Comparison of ENCODE assay signal across 1 mouse cellular context in the genomic region with DNA sequence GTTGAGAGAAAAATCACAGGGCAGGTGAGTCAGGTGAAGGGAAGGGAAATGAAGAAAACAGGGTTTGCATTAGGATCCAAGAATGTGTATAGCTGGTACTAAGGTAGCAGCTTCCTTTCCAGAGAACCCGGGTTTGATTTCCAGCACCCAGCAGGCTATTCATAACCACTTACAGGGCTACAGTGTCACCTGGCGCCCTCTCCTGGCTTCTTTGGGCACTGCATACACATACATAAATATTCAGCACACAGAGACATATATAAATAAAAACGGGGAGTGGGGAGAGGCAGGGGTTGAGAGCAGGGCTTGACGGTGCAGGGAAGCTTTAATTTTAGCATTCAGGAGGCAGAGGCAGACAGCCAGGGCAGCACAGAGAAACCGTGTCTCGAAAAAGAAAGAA.
TF ChIP-seq lines count a peak whose summit lies in the region.

No protein-coding gene starts in this region.

TF ChIP-seq in MEL, 35 proteins besides CTCF, POLR2A, EP300 and RAD21 (continued from another document):
- TF ChIP-seq E2F4 (IDR thresholded peaks at IDR 0.05; ENCODE audit: borderline replicate concordance, low read depth, low read length), result no peak
